Mouse (Mus musculus) C2C12 (cell line): ENCODE data around the gene Sec24d. TPM values are rescaled to one million over a fixed set of nuclear protein-coding genes. Genes with fewer than 3 reads are reported as not detected.

Experiments
- H3K27me3 ChIP-seq: one replicate; pipeline ENCODE4 v1.6.1; 2011; ENCODE audit not compliant: control insufficient read depth, insufficient read depth, insufficient read length
- H3K36me3 ChIP-seq: one replicate; pipeline ENCODE4 v1.6.1; 2011; ENCODE audit not compliant: control insufficient read depth, insufficient read depth
- H3K4me3 ChIP-seq: one replicate; pipeline ENCODE4 v1.5.1; 2011; ENCODE audit warnings: mild to moderate bottlenecking, control low read depth; ENCODE audit not compliant: poor library complexity, insufficient read depth, severe bottlenecking
- H3K79me2 ChIP-seq: one replicate; pipeline ENCODE4 v1.6.1; 2011; ENCODE audit not compliant: control insufficient read depth, insufficient read depth
- H3K79me3 ChIP-seq: one replicate; pipeline ENCODE4 v1.6.1; 2011; ENCODE audit warnings: low read depth, control low read depth
- H3ac ChIP-seq: one replicate; pipeline ENCODE3; 2011; ENCODE audit warnings: low read depth; ENCODE audit not compliant: control insufficient read depth, insufficient read length
- CEBPB ChIP-seq: IDR thresholded peaks from one replicate; pipeline ENCODE4 v1.6.1; 2011; ENCODE audit warnings: low read depth, mild to moderate bottlenecking, control low read depth, moderate library complexity
- CTCF ChIP-seq: IDR thresholded peaks from one replicate; pipeline ENCODE4 v1.5.1; 2011; ENCODE audit not compliant: control insufficient read depth, insufficient read depth, insufficient read length
- FOSL1 ChIP-seq: IDR thresholded peaks from one replicate; pipeline ENCODE4 v1.8.0; 2011; ENCODE audit warnings: mild to moderate bottlenecking, low read length; ENCODE audit not compliant: poor library complexity, insufficient read depth, severe bottlenecking
- MAX ChIP-seq: IDR thresholded peaks from one replicate; pipeline ENCODE4 v1.6.1; 2011; ENCODE audit warnings: mild to moderate bottlenecking, control low read depth
- MYOD1 ChIP-seq: IDR thresholded peaks from one replicate; pipeline ENCODE4 v1.6.1; 2011; ENCODE audit warnings: low read depth; ENCODE audit not compliant: control insufficient read depth, insufficient read length
- MYOG ChIP-seq: IDR thresholded peaks from one replicate; pipeline ENCODE4 v1.6.1; 2011; ENCODE audit not compliant: control insufficient read depth, insufficient read length; ENCODE audit errors: extremely low read depth
- USF1 ChIP-seq: IDR thresholded peaks from one replicate; pipeline ENCODE4 v1.6.1; 2011; ENCODE audit warnings: low read depth, mild to moderate bottlenecking, control low read depth, moderate library complexity
- polyA plus RNA-seq: library from polyadenylated mRNA; unstranded; fragments of >200 nt; fragmentation: generic; extraction: Trizol; gene quantifications from one replicate; pipeline ENCODE4 v1.2.1, GENCODE M21; 2012; ENCODE audit warnings: missing spikeins

Gene Sec24d
- polyA plus RNA-seq, 1 experiment: 69.0 TPM

DNA sequence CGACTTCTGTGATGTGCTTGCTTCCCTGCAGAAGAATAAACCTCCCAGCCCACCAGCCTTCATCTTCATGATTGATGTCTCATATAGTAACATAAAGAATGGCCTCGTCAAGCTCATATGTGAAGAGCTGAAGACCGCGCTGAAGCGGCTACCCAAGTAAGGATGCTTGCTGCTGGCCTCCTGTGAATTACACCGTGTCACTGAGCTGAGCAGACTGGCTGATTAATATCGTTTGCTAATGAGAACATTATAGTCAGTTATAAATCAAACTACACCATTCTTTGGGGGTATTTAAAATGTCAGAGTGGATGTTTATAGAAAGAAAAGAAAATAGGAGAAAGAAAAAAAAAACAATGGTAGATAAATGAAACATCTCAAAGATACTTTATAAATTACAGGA lies 69.2 kb downstream of the Sec24d start:
- Histone ChIP-seq H3ac (no peak overlapping the region), H3K27me3 (no peaks in the 10 kb centered on the region), H3K79me3 (peaks cover 8% of the 10 kb centered on the region), H3K79me2 (peaks cover 18% of the 10 kb centered on the region), H3K4me3 (no peak overlapping the region), H3K36me3 (peaks cover 36% of the 10 kb centered on the region)
- TF ChIP-seq FOSL1 (no peak), MYOG (no peak), CTCF (no peak), CEBPB (no peak), MYOD1 (no peak), MAX (no peak), USF1 (no peak)

DNA sequence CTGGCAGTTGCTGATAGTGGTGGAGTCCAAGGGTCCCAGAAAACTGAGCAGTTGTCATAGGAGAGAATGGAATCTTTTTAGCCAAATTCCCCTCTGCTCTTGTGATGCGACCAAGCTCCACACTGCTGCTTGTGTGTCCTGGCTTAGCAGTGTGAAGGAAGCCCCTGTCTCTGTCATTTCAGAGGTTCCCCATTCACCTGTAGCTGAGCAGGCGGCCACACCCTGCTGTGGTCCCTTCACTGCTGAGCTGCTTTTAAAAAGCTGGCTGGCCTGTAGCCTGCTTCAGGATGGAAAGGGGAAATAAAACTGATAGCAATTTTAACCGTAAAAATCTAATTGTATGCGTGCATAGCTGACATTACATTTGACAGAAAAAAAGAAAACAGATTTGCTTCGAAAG lies 69.7 kb downstream of the Sec24d start:
- no peak for TF ChIP-seq MYOD1
- no peak for TF ChIP-seq CEBPB
- no peak for TF ChIP-seq CTCF
- no peak for TF ChIP-seq MAX
- no peak for TF ChIP-seq MYOG
- TF ChIP-seq USF1: no peak
- TF ChIP-seq FOSL1: no peak
- no peak overlapping the region for H3K4me3 ChIP-seq
- H3ac ChIP-seq: no peak overlapping the region
- peaks cover 18% of the 10 kb centered on the region for H3K79me2 ChIP-seq
- H3K27me3 ChIP-seq: no peaks in the 10 kb centered on the region
- peaks cover 36% of the 10 kb centered on the region for H3K36me3 ChIP-seq
- H3K79me3 ChIP-seq: peaks cover 8% of the 10 kb centered on the region

DNA sequence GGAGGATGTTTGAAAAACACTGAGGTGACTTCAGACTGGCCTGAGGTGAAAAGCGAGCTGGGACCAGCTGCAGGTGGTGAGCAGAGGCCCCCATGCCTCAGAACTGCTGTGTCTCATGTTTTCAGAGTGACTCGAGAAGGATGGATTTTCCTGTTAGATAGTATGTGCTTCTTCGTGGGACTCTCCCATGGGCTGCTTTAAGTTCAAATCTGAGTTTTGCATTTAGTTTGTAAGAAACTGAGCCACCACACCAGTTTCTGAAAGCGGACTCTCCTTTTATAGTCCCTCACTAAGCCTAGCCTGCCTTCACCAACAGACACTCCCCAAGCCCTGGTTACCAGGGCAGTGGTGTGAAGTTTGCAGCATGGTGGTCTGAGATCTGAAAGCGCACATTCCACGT lies 70.6 kb downstream of the Sec24d start:
- Histone ChIP-seq H3K27me3 (no peaks in the 10 kb centered on the region), H3K79me3 (peaks cover 8% of the 10 kb centered on the region), H3ac (no peak overlapping the region), H3K79me2 (peaks cover 18% of the 10 kb centered on the region), H3K36me3 (peaks cover 37% of the 10 kb centered on the region), H3K4me3 (no peak overlapping the region)
- no peak for TF ChIP-seq CEBPB
- TF ChIP-seq MYOD1: no peak
- TF ChIP-seq FOSL1: no peak
- TF ChIP-seq CTCF: no peak
- TF ChIP-seq USF1: no peak
- no peak for TF ChIP-seq MAX
- no peak for TF ChIP-seq MYOG

DNA sequence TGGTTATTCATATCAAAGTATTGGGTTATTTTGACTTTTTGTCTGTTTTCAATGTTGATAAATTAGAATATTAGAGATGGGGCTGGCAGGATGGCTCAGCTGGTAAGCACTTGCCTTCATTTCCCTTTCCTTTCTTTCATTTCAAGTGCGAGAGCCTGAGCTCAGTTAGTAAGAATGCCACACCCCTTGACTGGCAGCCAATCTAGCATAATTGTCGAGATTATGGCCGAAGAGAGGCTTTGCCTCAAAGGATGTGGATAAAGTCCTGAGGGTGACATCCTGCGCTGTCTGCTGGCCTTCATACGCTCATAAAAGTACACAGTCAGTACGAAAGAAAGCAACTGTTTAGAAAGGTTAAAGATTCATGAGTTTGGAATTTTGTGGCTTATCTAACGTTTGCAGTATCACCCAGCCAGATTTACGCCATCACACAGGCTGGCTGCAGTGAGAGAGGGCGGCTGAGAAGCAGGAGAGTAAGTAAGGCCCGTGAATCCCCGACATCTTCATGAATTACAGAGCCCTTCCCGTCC lies 71.5 kb downstream of the Sec24d start:
- no peak overlapping the region for H3ac ChIP-seq
- no peaks in the 10 kb centered on the region for H3K27me3 ChIP-seq
- peaks cover 15% of the 10 kb centered on the region for H3K79me2 ChIP-seq
- TF ChIP-seq FOSL1: no peak
- TF ChIP-seq CEBPB: no peak
- TF ChIP-seq MAX: no peak
- no peak for TF ChIP-seq MYOD1
- no peak for TF ChIP-seq MYOG
- no peak for TF ChIP-seq USF1
- no peak for TF ChIP-seq CTCF
- peaks cover 43% of the 10 kb centered on the region for H3K36me3 ChIP-seq
- peaks cover 8% of the 10 kb centered on the region for H3K79me3 ChIP-seq
- no peak overlapping the region for H3K4me3 ChIP-seq

DNA sequence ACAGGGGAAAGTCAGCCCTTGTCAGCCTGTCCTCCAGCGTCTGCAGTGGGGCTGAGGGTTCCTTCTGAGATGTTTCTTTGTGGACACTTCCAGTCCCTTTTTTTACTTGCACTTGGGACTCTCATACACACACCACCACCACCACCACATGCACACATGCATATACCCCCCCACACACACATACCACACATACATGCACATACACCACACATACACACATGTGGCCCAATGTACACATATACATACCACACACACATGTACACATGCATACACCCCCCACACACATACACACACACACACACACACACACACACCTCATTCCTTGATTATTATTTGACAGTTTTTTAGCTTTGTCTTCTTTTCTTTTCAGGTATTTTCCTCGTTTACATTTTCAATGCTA lies 73.8 kb downstream of the Sec24d start:
- no peaks in the 10 kb centered on the region for H3K27me3 ChIP-seq
- H3K36me3 ChIP-seq: peaks cover 57% of the 10 kb centered on the region
- H3ac ChIP-seq: no peak overlapping the region
- H3K79me2 ChIP-seq: peaks cover 12% of the 10 kb centered on the region
- peaks cover 7% of the 10 kb centered on the region for H3K79me3 ChIP-seq
- H3K4me3 ChIP-seq: no peak overlapping the region
- TF ChIP-seq MYOG: no peak
- no peak for TF ChIP-seq MYOD1
- no peak for TF ChIP-seq MAX
- no peak for TF ChIP-seq FOSL1
- TF ChIP-seq CEBPB: no peak
- no peak for TF ChIP-seq CTCF
- TF ChIP-seq USF1: no peak
